In the genomic region with DNA sequence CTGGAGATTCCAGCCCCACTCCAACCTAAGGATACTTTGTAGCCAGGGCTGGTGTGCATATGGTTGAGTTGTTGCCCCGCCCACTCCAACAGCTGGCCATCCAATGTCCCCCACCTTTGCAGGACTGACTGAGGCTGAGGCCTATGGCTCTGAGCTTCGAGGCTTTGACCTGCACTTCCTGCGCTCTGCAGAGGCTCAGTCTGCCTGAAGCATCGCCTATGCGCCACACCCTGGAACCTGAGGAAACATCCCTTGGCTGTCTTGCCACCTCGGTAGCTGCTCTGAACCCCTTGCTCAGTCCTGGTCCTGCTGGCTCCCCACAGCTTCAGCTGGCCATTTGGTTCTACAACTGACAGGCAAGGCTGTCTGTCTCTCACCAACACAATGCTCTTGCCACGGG, we compare ENCODE assay signal across 16 mouse cellular contexts. TPM values are rescaled to one million over a fixed set of nuclear protein-coding genes. Genes with fewer than 3 reads are reported as not detected.
DNase-seq lines count a peak whose midpoint lies in the region; ATAC-seq and TF ChIP-seq lines count a peak whose summit lies in the region.
"Had no signal": no experiment of that assay in that cellular context is flagged by ENCODE, and none has a peak within 500 bp of the region (broad histone marks: within the 10 kb centered on the region; RNA-seq: fewer than 3 reads in every experiment).

No protein-coding gene starts in this region.

- peak; percentile 83 for DNase-seq in heart, adult 11 months
- DNase-seq in heart, postnatal 4 days, result no peak
- DNase-seq in kidney, postnatal 36 days, result no peak
- DNase-seq in CD4-positive helper T cell, adult 2 months (ENCODE audit: low read depth, low spot score), result peak; percentile 61
- no peak for DNase-seq in limb, embryonic 10.5 days (ENCODE audit: low spot score)
- no peak for DNase-seq in liver, postnatal 0 days
- no peak for DNase-seq in hindbrain, embryonic 14.5 days (ENCODE audit: low spot score)
- DNase-seq: adrenal gland, postnatal 25 days; cerebellum, postnatal 14 days; right cerebral cortex, postnatal 25 days; thymus, postnatal 36 days had no signal

- ATAC-seq in kidney, embryonic 15.5 days (replicated peaks; ENCODE audit: low FRiP score), result 0 out of 2 replicates have a peak, but pooled peaks have one; percentile 16
- ATAC-seq in liver, postnatal 0 days, result no peak
- no peak for ATAC-seq in hindbrain, embryonic 14.5 days (ENCODE audit: low FRiP score)
- ATAC-seq: hindbrain, postnatal 0 days had no signal

- no peaks in the 10 kb centered on the region for H3K27me3 ChIP-seq in kidney, embryonic 15.5 days
- peaks cover 19% of the 10 kb centered on the region for H3K27me3 ChIP-seq in limb, embryonic 10.5 days (ENCODE audit: low read depth, poor library complexity, severe bottlenecking)
- no peaks in the 10 kb centered on the region for H3K27me3 ChIP-seq in liver, postnatal 0 days (ENCODE audit: insufficient read depth, low read length)
- H3K27me3 ChIP-seq in hindbrain, embryonic 14.5 days (ENCODE audit: control insufficient read depth, insufficient read depth, low read length), result no peaks in the 10 kb centered on the region

- 0 out of 2 replicates have a peak overlapping the region, but pooled peaks have one; percentile 93 for H3K27ac ChIP-seq in kidney, embryonic 15.5 days
- peak overlapping the region; percentile 37; the same call in 1 of the 2 replicates for H3K27ac ChIP-seq in limb, embryonic 10.5 days
- H3K27ac ChIP-seq in liver, postnatal 0 days (ENCODE audit: low read depth), result no peak overlapping the region
- H3K27ac ChIP-seq in hindbrain, embryonic 14.5 days, result no peak overlapping the region
- H3K27ac ChIP-seq: forebrain, embryonic 12.5 days; heart, adult 2 months; hindbrain, postnatal 0 days; midbrain, embryonic 12.5 days had no signal

- no peak overlapping the region for H3K9ac ChIP-seq in kidney, embryonic 15.5 days
- H3K9ac ChIP-seq in liver, postnatal 0 days (replicated peaks), result no peak overlapping the region
- H3K9ac ChIP-seq in hindbrain, embryonic 14.5 days, result no peak overlapping the region
- H3K9ac ChIP-seq: forebrain, embryonic 12.5 days; midbrain, embryonic 12.5 days had no signal

- H3K9me3 ChIP-seq in kidney, embryonic 15.5 days (replicated peaks), result no peaks in the 10 kb centered on the region
- H3K9me3 ChIP-seq in limb, embryonic 10.5 days (replicated peaks), result no peaks in the 10 kb centered on the region
- H3K9me3 ChIP-seq in liver, postnatal 0 days (ENCODE audit: low read length), result no peaks in the 10 kb centered on the region
- no peaks in the 10 kb centered on the region for H3K9me3 ChIP-seq in hindbrain, embryonic 14.5 days (ENCODE audit: control insufficient read depth, low read length)
- H3K9me3 ChIP-seq: forebrain, embryonic 12.5 days; midbrain, embryonic 12.5 days had no signal

- no peak overlapping the region for H3K4me3 ChIP-seq in kidney, embryonic 15.5 days (replicated peaks)
- no peak overlapping the region for H3K4me3 ChIP-seq in limb, embryonic 10.5 days
- no peak overlapping the region for H3K4me3 ChIP-seq in liver, postnatal 0 days (ENCODE audit: low read depth, low read length)
- no peak overlapping the region for H3K4me3 ChIP-seq in hindbrain, embryonic 14.5 days (replicated peaks; ENCODE audit: low read length)
- H3K4me3 ChIP-seq: forebrain, embryonic 12.5 days; heart, adult 2 months; midbrain, embryonic 12.5 days had no signal

- WGBS in kidney, embryonic 15.5 days, result 49% methylated on average over 7 of the region's 7 CpGs
- WGBS in limb, embryonic 10.5 days, result 47% methylated on average over 7 of the region's 7 CpGs
- WGBS in liver, postnatal 0 days (ENCODE audit: insufficient replicate concordance), result 73% methylated on average over 7 of the region's 7 CpGs
- 80% methylated on average over 7 of the region's 7 CpGs for WGBS in hindbrain, embryonic 14.5 days

- H3K36me3 ChIP-seq in kidney, embryonic 15.5 days, result no peaks in the 10 kb centered on the region
- H3K36me3 ChIP-seq in limb, embryonic 10.5 days, result no peaks in the 10 kb centered on the region
- no peaks in the 10 kb centered on the region for H3K36me3 ChIP-seq in liver, postnatal 0 days (replicated peaks; ENCODE audit: insufficient read depth, low read length)
- no peaks in the 10 kb centered on the region for H3K36me3 ChIP-seq in hindbrain, embryonic 14.5 days (replicated peaks; ENCODE audit: control insufficient read depth, insufficient read depth)
- H3K36me3 ChIP-seq: forebrain, embryonic 12.5 days; midbrain, embryonic 12.5 days had no signal

- peaks cover 72% of the 10 kb centered on the region for H3K4me1 ChIP-seq in kidney, embryonic 15.5 days
- peaks cover 71% of the 10 kb centered on the region for H3K4me1 ChIP-seq in limb, embryonic 10.5 days
- H3K4me1 ChIP-seq in liver, postnatal 0 days (ENCODE audit: insufficient read depth), result 0 out of 2 replicates have a peak, but pooled peaks cover 2% of the 10 kb centered on the region
- peaks cover 12% of the 10 kb centered on the region for H3K4me1 ChIP-seq in hindbrain, embryonic 14.5 days (replicated peaks; ENCODE audit: control insufficient read depth, insufficient read depth, low read length)

- no peak overlapping the region for H3K4me2 ChIP-seq in kidney, embryonic 15.5 days
- no peak overlapping the region for H3K4me2 ChIP-seq in liver, postnatal 0 days (ENCODE audit: low read depth, low read length)
- no peak overlapping the region for H3K4me2 ChIP-seq in hindbrain, embryonic 14.5 days (replicated peaks)
- H3K4me2 ChIP-seq: forebrain, embryonic 12.5 days; midbrain, embryonic 12.5 days had no signal

- TF ChIP-seq CTCF in liver, postnatal 0 days (IDR thresholded peaks at IDR 0.05; ENCODE audit: low read depth), result no peak

- TF ChIP-seq EP300 in liver, postnatal 0 days (IDR thresholded peaks at IDR 0.05; ENCODE audit: low read depth), result no peak

RNA-seq across cellular contexts. Expression of gene Nfatc2, which starts 24.1 kb away (rescaled TPM):
- 10 to 100 TPM; 18.8 to 21.3 TPM for total RNA-seq in heart, postnatal 4 days (2021)
- 2.5 and 2.6 TPM in 2 replicates for polyA plus RNA-seq in kidney, embryonic 15.5 days (2015; fragmentation: Nextera tagmentation; extraction: Ambion mirVana)
- polyA plus RNA-seq in limb, embryonic 10.5 days (2016; fragmentation: Nextera tagmentation; extraction: Ambion mirVana), result 1.0 and 3.2 TPM in 2 replicates
- polyA plus RNA-seq in liver, postnatal 0 days (2015; fragmentation: Nextera tagmentation; extraction: Ambion mirVana), result 0.11 and 0.18 TPM in 2 replicates
- 3.4 and 3.7 TPM in 2 replicates for polyA plus RNA-seq in hindbrain, embryonic 14.5 days (2014; fragmentation: Nextera tagmentation; extraction: Ambion mirVana)

Comparison
In these comparisons a context has a peak if more than half of its experiments do, and no peak if none do; other contexts are left out.
1. DNase-seq: peak in heart, adult 11 months (single experiment) and CD4-positive helper T cell, adult 2 months (single experiment); none in heart, postnatal 4 days (single experiment), kidney, postnatal 36 days (0 of 2), limb, embryonic 10.5 days (single experiment), liver, postnatal 0 days (single experiment) and hindbrain, embryonic 14.5 days (single experiment).
2. H3K27ac ChIP-seq: peak in kidney, embryonic 15.5 days (single experiment) and limb, embryonic 10.5 days (single experiment); none in liver, postnatal 0 days (single experiment) and hindbrain, embryonic 14.5 days (single experiment).